Mouse (Mus musculus): ENCODE measurements around the gene Kpnb1.

The Kpnb1 gene

GRCm38 (mm10) chr11:97112519-97113125, 75.1 kb downstream of the Kpnb1 start:
- in situ Hi-C loops (cut with MboI, MseI): loop anchor here (5.0 to 10.0 kb wide), 2 partner anchors 35 to 1048 kb away; partner anchors contain the start of gene Ube2z
